Mouse (Mus musculus): ENCODE data around the gene Nectin1.

DNA sequence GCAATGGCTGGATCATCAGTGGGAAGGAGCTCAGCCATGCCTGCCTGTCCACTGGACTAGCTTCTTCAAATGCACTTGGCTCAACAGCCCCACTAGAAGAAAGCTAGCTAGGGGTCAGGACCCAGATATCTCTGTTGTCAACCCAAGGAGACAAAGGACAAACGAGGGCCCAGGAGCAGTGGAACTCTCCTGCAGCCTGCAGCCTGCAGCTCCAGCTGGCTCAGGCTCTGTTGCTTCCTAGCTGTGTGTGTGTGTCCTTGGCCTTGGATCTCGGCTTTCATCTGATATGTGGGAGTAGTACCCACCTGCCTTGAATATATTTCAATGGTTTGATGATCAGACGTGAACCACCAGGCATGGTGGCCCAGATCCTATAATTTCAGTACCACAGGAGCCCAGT, 49.6 kb downstream of the Nectin1 start:
- TF ChIP-seq CTCF (IDR thresholded peaks at IDR 0.05; ENCODE audit: control insufficient read depth, insufficient read depth, low read length) (no peak), POLR2A (IDR thresholded peaks at IDR 0.05; ENCODE audit: borderline replicate concordance, control insufficient read depth, low read depth, low read length) (no peak)

Measured in bone marrow, adult 2 months (tissue).